Mouse (Mus musculus) Muller cell, postnatal 12 days (primary cell): ENCODE results near the gene Emx1.

Source experiments
- DNase-seq: peaks from one replicate; pipeline ENCODE4 v3.0.0-alpha.2; 2015; ENCODE audit errors: inconsistent ontology term

Emx1 gene

DNA sequence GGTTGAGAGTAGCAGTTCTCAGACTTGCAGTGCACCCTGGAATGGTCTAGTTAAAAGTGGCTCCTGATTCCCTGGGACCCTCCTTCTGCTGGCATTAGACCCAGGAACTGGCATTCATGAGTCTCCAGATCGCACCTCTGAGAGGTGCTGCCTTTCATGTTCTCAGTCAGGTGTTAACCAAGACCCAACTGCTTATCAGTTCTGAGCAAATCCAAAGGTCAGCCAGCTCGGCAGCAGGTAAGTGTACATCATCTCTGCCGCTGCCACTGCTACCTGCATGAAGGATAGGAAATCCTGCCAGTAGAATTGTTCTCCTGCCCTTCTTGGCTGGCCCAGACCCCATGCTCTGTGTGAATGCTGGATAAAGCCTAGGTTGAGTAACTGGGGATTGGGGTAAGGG is 43.5 kb downstream of the Emx1 start:
- DNase-seq, result no peak

DNA sequence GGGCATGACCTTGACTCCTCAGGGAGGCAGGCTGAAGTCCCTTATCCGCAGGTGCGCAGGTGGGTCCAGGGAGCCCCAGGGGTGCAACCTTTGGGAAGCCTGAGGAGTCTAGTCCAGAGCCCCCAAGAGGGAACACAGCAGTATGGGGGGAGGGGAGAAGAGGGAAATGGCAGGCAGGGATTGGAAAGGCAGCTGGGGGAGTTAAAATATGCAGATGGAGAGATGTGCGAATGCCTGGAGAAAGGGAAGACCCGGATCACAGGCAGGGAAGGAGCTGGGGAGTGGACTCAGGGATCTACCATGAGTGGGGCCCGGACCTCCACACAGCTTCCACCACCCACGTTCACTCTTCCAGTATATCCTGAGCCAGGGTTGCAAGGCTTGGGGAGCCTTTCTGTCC is 44.2 kb downstream of the Emx1 start:
- no peak for DNase-seq

DNA sequence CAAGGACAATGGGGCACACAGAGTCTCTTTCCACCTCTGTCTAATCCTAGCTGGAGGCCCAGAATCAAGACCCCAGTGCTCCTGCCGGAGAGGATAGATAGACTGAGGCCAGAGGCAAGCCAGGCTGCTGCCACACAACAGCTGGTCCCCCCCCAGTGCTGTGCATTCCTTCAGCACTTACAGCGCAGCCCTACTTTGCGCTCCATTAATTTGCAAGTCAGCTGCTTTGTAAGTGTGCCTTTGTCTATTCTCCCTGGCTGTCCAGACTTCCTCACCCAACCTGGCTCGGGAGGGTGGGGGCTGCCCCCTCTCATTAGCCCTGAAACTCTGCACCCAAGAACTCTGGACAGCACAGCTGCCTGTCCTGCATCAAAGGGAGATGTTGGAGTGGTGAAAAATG is 44.8 kb downstream of the Emx1 start:
- DNase-seq, result no peak

DNA sequence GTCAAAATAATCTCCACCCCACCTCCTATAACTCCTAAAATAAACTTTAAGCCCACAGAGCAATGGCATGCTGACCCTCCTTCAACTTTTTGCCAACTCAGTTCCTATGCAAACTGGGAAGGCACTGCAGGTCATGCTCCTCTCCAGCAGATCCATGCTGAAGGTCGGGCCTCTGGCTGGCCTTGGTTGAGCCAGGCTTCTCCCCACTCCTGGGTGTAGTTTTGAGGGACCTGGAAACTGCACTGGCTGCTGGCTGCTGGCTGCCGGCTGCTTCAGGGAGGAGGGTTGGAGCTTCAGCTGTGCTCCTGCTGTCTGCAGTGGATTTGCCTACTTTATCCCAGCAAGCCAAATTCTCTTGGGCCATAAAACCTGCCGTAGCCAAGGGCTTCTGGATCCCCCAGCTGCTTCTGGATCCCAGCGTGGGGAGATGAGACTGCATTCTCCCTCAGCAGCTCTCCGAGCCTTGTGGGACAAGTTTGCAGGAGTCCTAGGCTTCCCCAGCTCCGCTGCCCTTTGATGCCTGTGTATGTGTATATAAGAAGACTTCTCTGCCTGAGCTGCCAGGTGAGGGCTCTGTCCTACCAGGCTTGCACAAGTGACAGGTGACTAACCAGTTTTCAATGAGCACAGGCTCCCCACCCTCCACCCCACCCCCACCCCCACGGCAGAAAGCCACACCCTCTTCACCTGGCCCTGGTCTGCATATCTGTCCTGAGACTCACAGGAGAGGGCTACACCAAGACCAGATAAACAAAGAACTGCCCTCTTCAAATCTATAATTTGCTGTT is 45.8 kb downstream of the Emx1 start:
- DNase-seq, result no peak

DNA sequence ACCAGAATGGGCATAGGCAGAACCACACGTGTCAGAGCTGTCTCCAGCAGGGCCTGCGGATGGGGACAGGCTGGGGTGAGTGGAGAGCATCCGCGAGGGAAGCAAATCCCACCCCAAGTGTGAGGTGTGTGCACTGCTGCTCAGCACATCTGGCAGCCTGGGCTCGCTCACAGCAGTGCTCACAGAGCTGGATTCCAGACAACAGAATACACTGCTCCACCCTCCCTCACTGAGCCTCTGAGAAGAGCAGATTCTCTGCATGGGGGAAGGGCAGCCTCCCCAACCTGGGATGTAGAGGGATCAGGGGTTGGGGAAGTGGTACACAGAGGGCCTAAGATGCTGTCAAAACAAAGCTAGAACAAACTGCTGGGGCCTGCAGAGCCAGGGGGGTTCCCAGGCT is 47.6 kb downstream of the Emx1 start:
- no peak for DNase-seq

DNA sequence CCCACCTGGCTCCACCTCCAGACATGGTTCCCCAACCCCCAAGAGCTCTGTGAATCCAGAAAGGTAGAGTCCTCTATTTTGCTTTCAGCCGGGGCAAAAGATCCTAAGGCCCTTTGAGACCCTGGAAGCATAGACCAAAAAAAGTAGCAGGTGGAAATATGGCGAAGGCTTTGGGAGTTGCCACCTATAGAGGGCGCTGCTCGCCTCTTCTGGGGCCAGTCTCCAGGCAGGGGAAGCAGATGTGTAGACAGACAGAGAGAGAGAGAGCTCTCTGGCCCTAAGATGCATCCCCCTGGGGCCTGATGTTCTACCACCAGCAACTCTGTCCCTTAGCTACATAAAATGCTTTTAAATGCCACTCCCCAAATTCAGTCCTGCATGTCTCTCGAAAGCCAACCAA is 49.8 kb downstream of the Emx1 start:
- DNase-seq, result no peak

DNA sequence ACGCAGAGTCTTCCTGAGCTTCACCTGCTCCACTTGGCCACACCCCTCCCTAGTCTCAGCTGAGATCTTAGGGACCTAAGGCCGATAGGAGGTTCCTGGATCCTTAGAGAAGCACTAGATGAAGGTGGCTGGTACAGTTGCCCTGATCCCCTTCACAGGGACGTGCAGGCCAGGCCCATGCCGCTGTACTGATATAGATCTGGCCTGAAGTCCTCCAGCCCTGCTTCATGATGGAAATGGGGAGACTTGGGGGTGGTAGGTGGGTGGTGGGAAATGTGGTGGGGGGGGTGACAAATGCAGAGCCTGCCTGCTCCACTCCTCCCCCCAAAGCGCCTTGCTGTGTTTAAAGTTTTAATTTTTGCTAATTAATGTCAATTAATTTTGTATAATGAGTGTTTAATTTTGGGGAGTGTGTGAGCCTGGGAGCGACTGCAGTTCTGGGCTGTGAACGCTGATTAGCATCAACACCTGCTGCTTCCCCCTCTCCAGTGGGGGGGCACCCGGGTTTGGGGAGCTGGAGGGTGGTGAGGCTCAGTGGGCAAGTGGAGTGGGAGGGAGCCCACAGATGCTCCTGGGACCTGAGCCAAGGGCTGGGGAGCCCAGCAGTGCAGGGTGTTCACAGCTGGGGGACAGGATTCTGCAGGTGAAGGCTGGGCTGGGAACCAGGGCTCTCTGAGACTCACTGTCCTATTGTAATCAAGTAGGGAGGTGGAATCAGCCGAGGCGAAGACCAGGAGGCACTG is 50.5 kb downstream of the Emx1 start:
- no peak for DNase-seq

DNA sequence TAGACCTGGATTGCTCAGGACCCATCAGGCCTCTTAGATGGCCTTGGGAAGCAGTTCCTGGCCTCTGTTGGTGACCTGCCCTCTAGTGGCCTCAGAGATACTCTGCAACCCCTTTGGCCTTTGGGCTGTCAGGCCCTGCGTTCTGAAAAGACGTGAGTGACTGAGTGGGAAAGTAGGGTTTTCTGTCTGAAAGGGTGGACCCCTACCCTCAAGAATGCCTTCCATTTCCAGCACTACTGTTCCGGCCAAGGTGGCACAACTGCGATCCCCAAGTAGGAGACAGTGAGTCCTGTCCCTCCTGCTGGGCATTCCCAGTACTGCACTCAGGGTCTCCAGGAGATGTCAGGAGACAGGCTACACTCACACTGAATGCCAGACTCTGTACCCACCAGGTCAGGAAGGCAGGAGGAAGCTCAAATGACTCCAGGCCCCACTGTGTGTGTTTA is 51.8 kb downstream of the Emx1 start:
- DNase-seq, result peak; percentile 63

DNA sequence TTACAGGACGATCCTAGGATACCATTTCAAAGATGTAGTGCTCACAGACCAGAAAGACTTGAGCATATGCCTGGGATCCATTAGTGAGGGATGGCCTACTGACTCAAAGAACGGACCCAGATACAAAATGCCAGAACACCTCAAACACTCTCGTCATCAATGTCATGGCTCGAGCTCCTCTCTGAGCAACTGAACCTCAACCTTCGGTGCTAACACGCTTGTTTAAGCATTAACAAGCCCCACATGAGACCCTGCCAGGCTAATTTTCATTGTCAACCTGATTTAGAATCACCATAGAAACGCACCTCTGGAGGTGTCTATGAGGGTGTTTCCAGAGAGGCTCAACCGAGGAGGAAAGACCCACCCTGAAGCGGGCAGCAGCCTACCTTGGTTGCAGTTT is 62.6 kb downstream of the Emx1 start:
- DNase-seq, result no peak

DNA sequence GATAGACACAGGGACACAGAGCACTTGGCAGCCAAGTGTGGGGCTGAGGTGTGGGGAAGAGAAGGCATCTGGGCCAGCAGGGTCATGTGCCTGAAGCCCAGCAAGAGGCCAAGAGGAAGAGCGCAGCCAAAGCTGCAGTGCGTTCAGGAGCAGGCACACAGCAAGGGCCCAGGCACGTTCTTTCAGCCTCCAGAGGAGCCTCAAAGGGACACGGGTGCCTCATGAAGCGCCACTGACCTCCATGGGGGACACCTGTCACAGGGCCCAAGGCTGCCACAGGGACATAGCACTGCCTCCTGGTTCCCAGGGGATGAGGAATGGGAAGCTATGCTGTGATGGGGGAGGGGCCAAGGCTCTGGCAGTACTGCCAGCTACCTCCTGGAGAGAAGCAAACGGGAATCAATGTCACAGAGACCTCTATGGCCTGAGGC is 63.6 kb downstream of the Emx1 start:
- no peak for DNase-seq

DNA sequence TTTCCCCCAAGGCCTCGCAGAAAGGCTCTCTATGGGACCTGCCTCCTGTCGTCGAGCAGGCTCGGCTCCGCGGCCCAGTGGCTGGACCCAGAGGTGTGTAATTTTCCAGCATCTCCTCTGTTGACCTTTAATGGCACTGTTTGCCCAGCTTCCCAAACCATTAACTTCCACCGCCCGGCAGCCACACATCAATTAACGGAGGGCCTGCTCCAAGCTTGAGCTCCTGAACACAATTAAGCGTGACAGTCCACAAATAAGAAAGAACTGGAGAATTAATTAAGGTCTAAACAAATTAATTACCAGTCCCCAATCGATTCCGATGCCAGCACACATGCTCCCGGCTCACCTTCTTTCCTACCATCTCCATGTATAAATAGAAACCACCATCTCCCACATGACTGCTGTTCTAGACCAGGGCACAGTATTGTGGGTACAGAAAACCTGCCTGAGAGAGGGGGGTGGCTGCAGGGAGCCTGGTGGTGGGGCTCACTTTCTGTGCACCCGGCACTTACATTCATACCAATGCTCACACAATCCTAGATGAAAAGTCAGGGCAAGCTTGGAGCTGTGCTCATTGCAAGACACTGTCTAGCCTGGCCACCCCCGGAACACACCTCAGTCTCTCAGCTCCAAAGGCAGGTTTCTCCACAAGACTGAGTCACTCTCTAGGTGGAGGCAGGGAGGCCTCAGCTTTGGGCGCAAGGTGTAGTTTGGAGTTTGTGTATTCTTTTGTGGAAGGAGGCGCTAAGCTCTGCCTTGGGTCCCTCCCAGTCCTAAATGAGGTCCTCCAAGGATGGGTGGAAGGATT is 65.2 kb downstream of the Emx1 start:
- no peak for DNase-seq

DNA sequence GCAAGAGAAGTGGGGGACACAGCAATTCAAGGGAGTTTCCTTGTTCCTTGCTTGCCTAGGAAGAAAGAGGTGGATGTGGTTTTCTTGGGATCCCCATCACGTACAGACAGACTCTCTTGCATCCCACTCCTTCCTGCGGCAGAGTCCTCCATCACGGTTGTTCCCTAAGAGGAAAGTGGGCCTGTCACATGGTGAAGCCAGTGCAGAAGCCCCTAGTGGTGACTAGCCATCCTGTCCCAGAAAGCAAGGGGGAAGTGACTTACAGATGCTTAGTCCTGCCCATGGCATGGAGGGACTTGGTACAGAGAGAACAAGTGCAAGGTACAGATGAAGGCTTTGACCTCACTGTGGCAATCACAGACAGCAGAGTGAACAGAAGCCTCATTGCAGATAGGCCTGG is 66.0 kb downstream of the Emx1 start:
- DNase-seq, result no peak
